Mouse (Mus musculus) kidney, embryonic 16.5 days (tissue): ENCODE measurements around the gene Aifm2. TPM values are rescaled to one million over a fixed set of nuclear protein-coding genes. Genes with fewer than 3 reads are reported as not detected.
A peak's percentile ranks its signal among the peaks of the same experiment; 100 is the strongest.

ENCODE experiments used
- ATAC-seq: fragments of 200-750 bp; cut with Nextera tagmentation; 2 replicates; pipeline ENCODE4 v1.8.0; 2017; ENCODE audit warnings: moderate TSS enrichment; ENCODE audit not compliant: low FRiP score, low TSS enrichment
- H3K27ac ChIP-seq: fragments of 300-500 bp; sonication (generic); 2 replicates; pipeline ENCODE4 v1.5.1; 2014; ENCODE audit warnings: low read length
- H3K27me3 ChIP-seq: fragments of 300-500 bp; sonication (generic); 2 replicates; pipeline ENCODE4 v1.6.1; 2014; ENCODE audit warnings: low read length, control low read depth, mixed read lengths; ENCODE audit not compliant: insufficient read depth
- H3K36me3 ChIP-seq: fragments of 300-500 bp; sonication (generic); 2 replicates; pipeline ENCODE4 v1.6.1; 2014; ENCODE audit warnings: low read length, control low read depth, mixed read lengths; ENCODE audit not compliant: insufficient read depth
- H3K4me1 ChIP-seq: fragments of 300-500 bp; sonication (generic); 2 replicates; pipeline ENCODE4 v1.6.1; 2014; ENCODE audit warnings: low read length, control low read depth, mixed read lengths; ENCODE audit not compliant: insufficient read depth
- H3K4me2 ChIP-seq: fragments of 300-500 bp; sonication (generic); replicated peaks from 2 replicates; pipeline ENCODE4 v1.6.1; 2014; ENCODE audit warnings: low read depth, low read length
- H3K4me3 ChIP-seq: fragments of 300-500 bp; sonication (generic); 2 replicates; pipeline ENCODE4 v1.5.1; 2014; ENCODE audit warnings: mild to moderate bottlenecking, low read length
- H3K9ac ChIP-seq: fragments of 300-500 bp; sonication (generic); replicated peaks from 2 replicates; pipeline ENCODE4 v1.6.1; 2014; ENCODE audit warnings: low read length
- H3K9me3 ChIP-seq: fragments of 300-500 bp; sonication (generic); 2 replicates; pipeline ENCODE4 v1.6.1; 2016; ENCODE audit warnings: low read length, control low read depth
- WGBS: fragments of 180-500 bp; shearing (Covaris S2); extraction: QIAGEN DNeasy Blood & Tissue Kit; methylation state at CpG from one replicate; pipeline ENCODE4 v1.1.7; 2014; 5-methylcytosine and 5-hydroxymethylcytosine counted together
- polyA plus RNA-seq: library from polyadenylated mRNA; unstranded; fragments of >200 nt; fragmentation: Nextera tagmentation; extraction: Ambion mirVana; gene quantifications from 2 replicates; pipeline ENCODE4 v1.2.1, GENCODE M21; 2015

The Aifm2 gene
- polyA plus RNA-seq, 1 experiment from 2014 or later: 28.0 TPM

- Histone ChIP-seq H3K27ac (no peak overlapping the region), H3K4me1 (peaks cover 10% of the 10 kb centered on the region), H3K9me3 (no peaks in the 10 kb centered on the region), H3K27me3 (no peaks in the 10 kb centered on the region), H3K36me3 (no peaks in the 10 kb centered on the region), H3K9ac (peak overlapping the region; percentile 72), H3K4me3 (peak overlapping the region; percentile 67), H3K4me2 (peak overlapping the region; percentile 93)
- no peak for ATAC-seq
- WGBS: 2% methylated on average over 11 of the region's 11 CpGs
Measured at GRCm38 (mm10) chr10:61715462-61715837, 387 bp downstream of the Aifm2 start.

- H3K4me1 ChIP-seq: peaks cover 10% of the 10 kb centered on the region
- H3K27me3 ChIP-seq: no peaks in the 10 kb centered on the region
- no peak overlapping the region for H3K27ac ChIP-seq
- no peaks in the 10 kb centered on the region for H3K9me3 ChIP-seq
- peak overlapping the region; percentile 93 for H3K4me2 ChIP-seq
- H3K9ac ChIP-seq: peak overlapping the region; percentile 72; the same call in 1 of the 2 replicates
- ATAC-seq: no peak
- H3K36me3 ChIP-seq: no peaks in the 10 kb centered on the region
- H3K4me3 ChIP-seq: peak overlapping the region; percentile 67
- WGBS: 73% methylated on average over 7 of the region's 7 CpGs
Measured at GRCm38 (mm10) chr10:61715996-61716864, 1.2 kb downstream of the Aifm2 start.

DNA sequence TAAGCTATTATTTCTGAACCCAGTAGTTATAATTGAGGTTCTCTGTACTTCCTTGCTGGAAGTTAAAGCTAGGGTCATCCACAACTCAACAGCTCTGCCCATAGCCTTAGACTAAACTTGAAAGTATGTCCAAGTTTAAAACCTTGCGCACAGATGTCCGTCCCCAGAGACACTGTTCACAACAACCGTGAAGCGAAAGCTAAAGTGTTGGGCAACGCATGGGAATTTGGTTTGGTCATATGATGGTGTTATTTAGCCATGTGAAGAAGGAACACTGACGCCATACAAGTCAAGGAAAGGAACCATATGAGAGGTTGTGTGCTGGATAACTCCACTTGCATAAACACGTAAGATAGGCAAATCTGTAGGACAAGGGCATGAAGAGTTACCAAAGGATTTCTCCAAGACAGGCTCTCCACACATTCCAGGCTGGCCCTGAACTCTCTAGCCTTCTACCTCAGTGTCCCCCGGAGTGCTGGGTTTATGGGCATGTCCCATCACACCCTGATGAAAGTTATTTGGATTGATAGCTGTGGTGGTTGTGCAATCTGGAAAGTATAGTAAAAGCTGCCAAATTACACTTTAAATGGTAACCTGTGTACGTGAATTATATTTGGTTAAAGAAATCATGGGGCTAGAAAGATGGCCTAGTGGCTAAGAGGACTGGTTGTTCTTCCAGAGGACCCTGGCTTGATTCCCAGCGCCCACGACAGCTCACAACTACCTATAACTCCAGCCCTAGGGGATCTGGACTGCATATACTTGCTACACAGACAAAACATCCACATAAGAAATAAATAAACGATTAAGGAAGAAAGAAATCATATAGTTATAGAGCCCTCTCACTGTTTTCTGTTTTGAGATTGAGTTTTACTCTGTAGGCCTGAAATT is 2.6 kb downstream of the Aifm2 start:
- no peak for ATAC-seq
- Histone ChIP-seq H3K4me2 (no peak overlapping the region), H3K27ac (no peak overlapping the region), H3K9me3 (no peaks in the 10 kb centered on the region), H3K36me3 (no peaks in the 10 kb centered on the region), H3K9ac (no peak overlapping the region), H3K27me3 (no peaks in the 10 kb centered on the region), H3K4me1 (peaks cover 10% of the 10 kb centered on the region), H3K4me3 (no peak overlapping the region)
- 90% methylated on average over 12 of the region's 12 CpGs for WGBS

GRCm38 (mm10) chr10:61720331-61720730 is 5.3 kb downstream of the Aifm2 start:
- peaks cover 7% of the 10 kb centered on the region for H3K4me1 ChIP-seq
- H3K4me3 ChIP-seq: no peak overlapping the region
- H3K27me3 ChIP-seq: no peaks in the 10 kb centered on the region
- 81% methylated on average over 7 of the region's 7 CpGs for WGBS
- H3K9me3 ChIP-seq: no peaks in the 10 kb centered on the region
- H3K9ac ChIP-seq: no peak overlapping the region
- H3K27ac ChIP-seq: no peak overlapping the region
- no peak for ATAC-seq
- no peak overlapping the region for H3K4me2 ChIP-seq
- no peaks in the 10 kb centered on the region for H3K36me3 ChIP-seq

- ATAC-seq: no peak
- Histone ChIP-seq H3K9ac (no peak overlapping the region), H3K4me1 (no peaks in the 10 kb centered on the region), H3K36me3 (no peaks in the 10 kb centered on the region), H3K4me2 (no peak overlapping the region), H3K27me3 (no peaks in the 10 kb centered on the region), H3K4me3 (no peak overlapping the region), H3K27ac (no peak overlapping the region), H3K9me3 (no peaks in the 10 kb centered on the region)
- WGBS: 85% methylated on average over 3 of the region's 3 CpGs
Measured at GRCm38 (mm10) chr10:61722215-61722614, 7.2 kb downstream of the Aifm2 start.

DNA sequence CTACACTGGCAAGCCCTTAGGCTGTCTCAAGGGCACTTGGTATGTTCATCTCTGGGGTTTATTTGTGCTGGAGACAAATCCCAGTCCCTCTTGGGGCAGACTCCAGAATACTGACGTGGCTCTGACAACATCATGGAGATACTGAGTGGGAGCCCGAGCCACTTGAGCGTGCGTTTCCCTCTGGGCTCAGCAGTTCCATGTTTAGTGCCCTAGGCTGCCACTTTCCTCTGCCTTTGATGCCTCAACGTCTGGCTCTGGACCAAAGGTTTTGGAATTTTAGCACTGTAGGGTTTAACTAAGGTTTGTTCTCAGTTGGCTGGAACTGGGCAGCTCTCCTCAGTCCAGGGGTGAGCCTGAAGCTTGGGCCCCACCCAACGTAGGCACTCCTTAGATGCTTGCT is 8.2 kb downstream of the Aifm2 start:
- Histone ChIP-seq H3K27me3 (no peaks in the 10 kb centered on the region), H3K36me3 (0 out of 2 replicates have a peak, but pooled peaks cover 6% of the 10 kb centered on the region), H3K9me3 (no peaks in the 10 kb centered on the region), H3K4me2 (no peak overlapping the region), H3K27ac (no peak overlapping the region), H3K4me3 (no peak overlapping the region), H3K9ac (no peak overlapping the region), H3K4me1 (no peaks in the 10 kb centered on the region)
- ATAC-seq: no peak
- 63% methylated on average over 6 of the region's 6 CpGs for WGBS

DNA sequence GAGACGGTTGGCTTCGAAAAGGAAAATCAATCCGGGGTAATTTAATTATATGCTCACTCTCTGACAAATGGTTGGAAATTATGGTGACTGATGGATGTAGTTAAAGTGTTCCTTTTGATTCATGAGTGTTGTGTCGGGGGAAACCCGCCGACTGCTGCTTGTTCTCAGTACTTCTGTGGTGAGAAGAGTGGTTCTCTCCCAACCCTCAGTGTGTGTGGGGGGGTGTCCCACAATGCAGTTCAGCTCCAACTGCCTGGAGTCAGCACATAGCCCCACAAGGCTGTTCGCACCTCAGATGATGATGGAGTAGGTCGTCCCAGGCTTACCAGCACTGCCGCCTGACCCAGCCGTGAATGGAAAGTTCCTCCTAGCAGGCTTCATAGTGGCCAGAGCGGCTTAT is 14.1 kb downstream of the Aifm2 start:
- no peak overlapping the region for H3K9ac ChIP-seq
- H3K9me3 ChIP-seq: no peaks in the 10 kb centered on the region
- no peak overlapping the region for H3K4me3 ChIP-seq
- ATAC-seq: no peak
- H3K27me3 ChIP-seq: no peaks in the 10 kb centered on the region
- no peak overlapping the region for H3K27ac ChIP-seq
- WGBS: 37% methylated on average over 11 of the region's 11 CpGs
- H3K4me2 ChIP-seq: no peak overlapping the region
- peaks cover 6% of the 10 kb centered on the region; the same call in 1 of the 2 replicates for H3K4me1 ChIP-seq
- peaks cover 12% of the 10 kb centered on the region; the same call in 1 of the 2 replicates for H3K36me3 ChIP-seq

GRCm38 (mm10) chr10:61730171-61730570 is 15.1 kb downstream of the Aifm2 start:
- ATAC-seq: no peak
- H3K27ac ChIP-seq: no peak overlapping the region
- no peak overlapping the region for H3K4me3 ChIP-seq
- no peak overlapping the region for H3K9ac ChIP-seq
- H3K4me2 ChIP-seq: no peak overlapping the region
- H3K9me3 ChIP-seq: no peaks in the 10 kb centered on the region
- no peaks in the 10 kb centered on the region for H3K27me3 ChIP-seq
- H3K36me3 ChIP-seq: peaks cover 12% of the 10 kb centered on the region; the same call in 1 of the 2 replicates
- 95% methylated on average over 6 of the region's 6 CpGs for WGBS
- peaks cover 6% of the 10 kb centered on the region; the same call in 1 of the 2 replicates for H3K4me1 ChIP-seq

GRCm38 (mm10) chr10:61734377-61734776 is 19.3 kb downstream of the Aifm2 start:
- Histone ChIP-seq H3K9ac (no peak overlapping the region), H3K9me3 (no peaks in the 10 kb centered on the region), H3K4me1 (peaks cover 6% of the 10 kb centered on the region; the same call in 1 of the 2 replicates), H3K4me2 (no peak overlapping the region), H3K27ac (no peak overlapping the region), H3K36me3 (peaks cover 14% of the 10 kb centered on the region), H3K4me3 (no peak overlapping the region), H3K27me3 (no peaks in the 10 kb centered on the region)
- no peak for ATAC-seq
- 43% methylated on average over 3 of the region's 3 CpGs for WGBS
